Mouse (Mus musculus) heart, postnatal 0 days (tissue): ENCODE measurements at regions not wholly inside any gene's neighbourhood (a gene's known extent, or its start where the extent isn't known, plus 50 kb on each side); places are given as distances from the start of the nearest gene placed in this dataset.

Source experiments
- CTCF ChIP-seq: IDR thresholded peaks from 2 replicates; pipeline ENCODE4 v1.5.1; 2016; ENCODE audit warnings: antibody characterized with exemption, control low read depth, low read depth
- EP300 ChIP-seq: IDR thresholded peaks from 2 replicates; pipeline ENCODE4 v1.6.1; 2016; ENCODE audit warnings: antibody characterized with exemption, low read depth

- TF ChIP-seq EP300 (no peak), CTCF (peak; percentile 61)
Observed at GRCm38 (mm10) chr2:134029631-134030414, 477.9 kb downstream of the Bmp2 start.
